Mouse (Mus musculus): Measurements from ENCODE around the gene Kif13a.

- TF ChIP-seq POLR2A (IDR thresholded peaks at IDR 0.05; ENCODE audit: low read depth, low read length), result no peak
- TF ChIP-seq CTCF (IDR thresholded peaks at IDR 0.05; ENCODE audit: extremely low read depth, insufficient read length, insufficient replicate concordance, low read depth, low read length), result no peak
Measured at GRCm38 (mm10) chr13:46859876-46860275, 69.8 kb downstream of the Kif13a start.
